Mouse (Mus musculus): ENCODE measurements around the gene Nenf.

The Nenf gene

DNA sequence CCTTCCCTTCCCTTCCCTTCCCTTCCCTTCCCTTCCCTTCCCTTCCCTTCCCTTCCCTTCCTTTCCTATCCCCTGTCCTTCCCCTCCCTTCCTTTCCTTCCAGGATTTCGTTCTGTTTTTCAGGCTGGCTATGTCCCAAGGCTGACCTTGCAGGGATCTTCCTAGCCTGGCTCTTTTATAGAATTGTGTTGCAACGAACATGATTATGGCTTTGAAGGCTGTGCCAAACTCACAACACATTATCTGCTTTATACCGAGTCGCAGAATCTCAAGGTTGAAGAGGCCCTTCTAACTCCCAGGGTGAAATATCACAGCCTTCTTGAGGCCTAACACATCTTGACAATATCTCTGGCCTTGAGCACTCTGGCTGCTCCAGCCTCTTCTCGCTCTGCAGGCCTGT lies 692 bp upstream of the Nenf start:
- no peak for DNase-seq (ENCODE audit: low spot score)

DNA sequence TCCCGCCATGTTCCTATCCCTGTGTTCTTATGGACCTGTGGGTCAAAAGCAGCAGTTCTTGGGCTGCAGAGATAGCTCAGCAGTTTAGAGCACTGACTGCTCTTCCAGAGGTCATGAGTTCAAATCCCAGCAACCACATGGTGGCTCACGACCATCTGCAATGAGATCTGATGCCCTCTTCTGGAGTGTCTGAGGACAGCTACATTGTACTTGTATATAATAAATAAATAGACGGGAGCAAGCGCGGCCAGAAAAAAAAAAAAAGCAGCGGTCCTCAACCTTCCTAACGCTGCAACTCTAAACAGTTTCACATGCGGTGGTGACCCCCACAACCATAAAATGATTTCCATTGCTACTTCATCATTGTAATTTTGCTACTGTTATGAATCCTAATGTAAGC lies 1.2 kb downstream of the Nenf start:
- no peak for DNase-seq (ENCODE audit: low spot score)

DNA sequence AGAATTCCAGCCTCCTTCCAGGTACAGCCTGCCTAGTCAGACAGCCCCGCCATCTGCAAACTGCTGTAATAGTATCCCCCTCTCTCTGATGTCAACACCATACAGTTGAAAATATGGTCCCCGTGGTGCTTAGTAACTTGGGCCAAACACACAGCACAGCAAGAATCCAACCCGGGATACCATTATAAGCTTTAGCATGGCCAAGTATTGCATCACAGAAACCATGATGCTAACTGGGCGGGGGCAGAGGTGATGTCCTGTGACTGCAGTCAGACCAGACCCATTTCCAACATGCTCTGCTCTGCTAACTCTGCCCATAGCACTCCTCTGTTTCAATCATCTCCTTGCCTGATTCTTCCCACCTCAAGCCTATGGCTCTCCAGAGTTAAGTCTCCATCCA lies 4.1 kb downstream of the Nenf start:
- no peak for DNase-seq (ENCODE audit: low spot score)

DNA sequence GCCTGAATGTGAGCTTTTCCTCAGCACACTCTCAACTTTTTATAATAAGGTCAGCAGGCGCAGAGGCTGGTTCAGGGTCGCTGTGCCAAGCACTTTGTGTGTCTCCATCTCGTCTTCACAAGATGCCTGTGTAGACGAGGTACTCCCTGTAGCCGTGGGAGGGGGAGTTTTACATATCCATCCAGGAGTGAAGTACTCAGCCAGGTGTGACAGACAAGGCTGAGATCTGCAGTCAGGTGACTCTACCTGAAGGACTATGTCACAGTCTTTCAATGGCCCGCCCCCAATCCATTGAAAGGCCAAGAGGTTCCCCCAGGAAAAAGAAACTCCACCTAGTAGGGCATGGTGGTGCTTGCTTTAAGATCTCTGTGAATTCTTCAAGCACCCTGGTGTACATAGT lies 4.8 kb downstream of the Nenf start:
- no peak for DNase-seq (ENCODE audit: low spot score)

DNA sequence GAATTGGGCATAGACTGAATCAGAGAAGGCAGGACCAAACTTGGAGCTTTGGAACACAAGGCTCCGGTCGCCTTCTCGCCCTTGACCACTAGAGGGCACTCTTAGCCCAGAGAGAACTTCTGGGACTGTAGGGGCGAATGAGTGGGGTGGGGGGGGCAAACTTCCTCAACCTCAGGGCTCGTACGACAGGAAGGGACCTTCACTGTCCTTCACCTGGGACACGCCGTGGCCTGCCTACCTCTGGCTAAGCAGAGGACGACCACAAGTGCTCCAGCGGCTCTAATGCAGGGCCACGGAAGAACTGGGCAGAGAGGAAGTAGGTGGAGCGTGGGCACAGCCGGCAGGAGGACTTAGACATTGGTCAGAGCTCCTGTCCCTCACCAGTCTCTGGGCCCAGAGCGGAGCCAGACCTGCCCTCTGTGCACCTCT lies 5.5 kb downstream of the Nenf start:
- DNase-seq (ENCODE audit: low spot score), result peak; percentile 50

DNA sequence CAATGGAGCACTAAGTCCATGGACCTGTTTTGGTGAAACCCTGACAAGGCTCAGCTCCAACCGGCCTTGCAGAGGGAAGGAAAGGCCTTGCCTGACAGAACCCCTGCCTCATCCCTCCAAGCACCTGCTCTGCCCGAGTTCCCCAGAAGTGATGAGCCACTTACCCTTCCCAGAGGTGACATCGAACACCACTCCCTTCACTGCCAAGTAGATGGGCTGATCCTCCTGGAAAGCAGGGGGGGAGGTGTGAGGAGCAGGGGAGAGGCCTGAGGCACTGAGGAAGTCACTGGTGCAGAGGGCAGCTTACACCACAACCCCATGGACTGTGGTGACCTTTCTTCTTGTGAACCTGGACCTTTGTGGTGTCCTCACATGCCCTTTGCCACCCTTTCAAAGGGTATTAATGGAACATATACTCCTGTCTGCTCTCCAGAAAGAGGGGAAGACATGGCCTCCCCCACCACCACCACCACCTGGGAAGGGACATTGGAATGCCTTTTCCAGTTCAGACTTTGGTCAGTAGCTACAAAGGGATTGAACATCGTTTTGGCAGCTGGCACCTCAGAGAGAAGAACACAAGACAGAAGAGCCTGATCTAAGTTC lies 6.6 kb downstream of the Nenf start:
- DNase-seq (ENCODE audit: low spot score), result no peak

DNA sequence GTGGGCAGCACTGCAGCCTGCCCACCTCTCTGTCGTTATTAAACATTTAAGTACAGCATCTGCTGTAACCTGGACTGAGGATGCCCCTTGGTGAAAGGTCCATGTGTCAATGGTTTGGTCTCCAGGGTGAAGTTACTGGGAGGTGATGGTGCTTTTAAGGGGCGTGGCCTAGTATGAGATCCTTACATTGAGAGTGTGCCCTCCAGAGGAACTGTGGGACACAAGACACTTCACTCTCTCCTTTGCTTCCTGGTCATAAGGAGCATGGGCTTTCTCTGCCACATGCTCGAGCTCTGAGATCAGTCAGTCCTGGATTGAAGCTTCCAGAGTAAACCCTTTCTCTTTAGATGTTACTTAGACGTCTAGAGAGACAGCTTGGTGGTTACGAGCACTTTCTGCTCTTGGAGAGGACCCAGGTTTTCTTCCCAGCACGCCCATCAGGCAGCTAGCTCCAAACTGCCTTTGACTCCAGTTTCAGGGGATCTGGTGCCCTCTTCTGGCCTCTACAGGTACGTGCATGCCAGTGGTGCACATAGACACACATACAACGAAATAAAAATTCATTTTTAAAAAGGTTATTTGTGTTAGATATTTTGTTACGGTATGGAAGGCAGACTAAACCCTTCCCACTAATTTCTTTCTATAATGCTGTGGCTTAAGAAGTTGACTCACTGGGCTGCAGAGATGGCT lies 10.1 kb downstream of the Nenf start:
- DNase-seq (ENCODE audit: low spot score), result no peak

DNA sequence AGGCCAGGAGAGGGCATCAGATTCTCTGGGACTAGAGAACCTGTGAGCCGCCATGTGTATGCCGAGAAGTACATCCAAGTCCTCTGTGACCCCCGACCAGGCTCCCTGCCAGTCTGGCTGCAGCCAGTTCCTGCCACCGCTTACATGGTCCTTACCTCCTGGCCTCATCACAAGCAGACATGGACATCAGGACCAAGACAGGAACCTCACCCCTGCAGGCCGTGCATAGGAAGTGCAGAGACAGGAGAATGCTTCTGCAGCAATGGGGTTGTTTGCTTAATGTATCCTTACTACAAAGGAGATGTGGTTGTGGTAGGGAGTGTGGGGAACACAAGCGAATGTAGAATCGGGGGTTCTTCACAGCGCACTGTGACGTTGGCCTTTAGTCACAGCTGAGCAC lies 11.7 kb downstream of the Nenf start:
- DNase-seq (ENCODE audit: low spot score), result no peak

DNA sequence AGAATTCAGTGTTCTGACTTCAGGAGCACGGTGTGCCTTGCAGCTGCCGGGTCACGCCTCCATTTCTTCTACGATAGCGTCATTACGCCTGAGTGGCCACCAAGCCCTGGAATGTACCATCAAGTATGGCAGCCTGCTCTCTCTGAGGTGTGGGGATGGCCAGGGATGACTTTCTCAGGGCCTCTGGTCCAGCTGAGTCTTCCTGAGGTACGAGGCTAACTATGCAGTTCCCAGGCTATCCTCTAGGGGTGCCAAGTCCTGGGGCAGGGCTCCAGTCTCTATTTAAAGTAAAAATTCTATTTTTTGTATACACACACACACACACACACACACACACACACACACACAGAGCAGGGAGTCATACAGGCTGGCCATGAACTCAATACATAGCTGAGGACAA lies 12.4 kb downstream of the Nenf start:
- no peak for DNase-seq (ENCODE audit: low spot score)

DNA sequence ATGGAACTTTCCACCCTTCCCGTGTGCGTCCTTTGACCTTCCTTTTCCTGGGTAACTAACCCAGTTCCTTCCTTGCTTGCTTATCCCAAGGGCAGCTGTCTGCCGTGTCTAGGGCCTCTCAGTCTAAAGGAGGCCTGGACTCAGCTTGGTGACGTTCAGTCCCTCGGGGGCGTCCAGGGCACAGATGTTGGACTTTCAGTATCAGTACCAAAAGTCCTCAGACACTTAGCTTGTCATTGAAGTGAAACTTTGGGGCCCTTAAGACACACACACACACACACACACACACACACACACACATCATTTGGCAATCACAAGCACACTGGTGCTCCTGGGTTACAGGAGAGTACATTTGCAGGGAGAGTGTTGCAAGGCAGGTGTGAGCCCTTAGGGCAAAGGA lies 13.8 kb downstream of the Nenf start:
- DNase-seq (ENCODE audit: low spot score), result no peak

DNA sequence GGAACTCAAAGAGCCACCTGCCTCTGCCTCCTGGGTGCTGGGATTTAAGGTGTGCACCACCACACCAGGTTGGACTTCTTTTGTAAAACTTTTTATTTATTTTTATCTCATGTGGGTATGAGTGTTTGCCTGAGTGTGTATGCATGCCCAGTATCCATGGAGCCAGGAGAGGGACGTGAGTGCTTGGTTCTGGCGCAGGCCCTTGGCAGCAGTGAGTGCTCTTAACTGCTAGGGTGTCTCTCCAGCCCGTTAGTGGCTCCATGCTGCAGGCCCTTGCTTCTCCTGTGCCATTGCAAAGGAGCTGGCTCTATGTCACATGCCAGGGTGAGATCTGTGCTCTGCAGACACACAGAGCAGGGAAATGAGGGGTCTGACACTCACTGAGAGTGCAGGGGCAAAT lies 14.3 kb downstream of the Nenf start:
- DNase-seq (ENCODE audit: low spot score), result no peak

DNA sequence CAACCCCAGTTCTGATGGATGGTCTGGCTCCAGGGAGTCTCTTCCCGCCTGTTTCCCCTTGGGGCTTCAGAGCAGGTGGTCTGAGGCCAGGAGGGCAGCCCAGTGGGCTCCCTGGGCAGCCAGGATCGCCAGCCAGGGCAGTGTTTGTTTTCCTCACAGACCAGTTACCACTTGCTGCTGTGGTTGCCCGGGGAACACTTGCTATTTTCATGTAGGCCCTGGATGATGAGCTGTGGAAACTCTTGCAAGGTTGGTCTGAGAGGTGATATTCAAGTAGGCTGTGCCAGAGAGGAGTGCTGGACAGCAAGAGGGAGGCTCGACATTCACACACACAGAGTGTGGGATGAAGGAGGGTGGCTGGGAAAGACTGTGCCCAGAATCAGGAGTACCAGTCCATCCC lies 16.1 kb downstream of the Nenf start:
- no peak for DNase-seq (ENCODE audit: low spot score)

DNA sequence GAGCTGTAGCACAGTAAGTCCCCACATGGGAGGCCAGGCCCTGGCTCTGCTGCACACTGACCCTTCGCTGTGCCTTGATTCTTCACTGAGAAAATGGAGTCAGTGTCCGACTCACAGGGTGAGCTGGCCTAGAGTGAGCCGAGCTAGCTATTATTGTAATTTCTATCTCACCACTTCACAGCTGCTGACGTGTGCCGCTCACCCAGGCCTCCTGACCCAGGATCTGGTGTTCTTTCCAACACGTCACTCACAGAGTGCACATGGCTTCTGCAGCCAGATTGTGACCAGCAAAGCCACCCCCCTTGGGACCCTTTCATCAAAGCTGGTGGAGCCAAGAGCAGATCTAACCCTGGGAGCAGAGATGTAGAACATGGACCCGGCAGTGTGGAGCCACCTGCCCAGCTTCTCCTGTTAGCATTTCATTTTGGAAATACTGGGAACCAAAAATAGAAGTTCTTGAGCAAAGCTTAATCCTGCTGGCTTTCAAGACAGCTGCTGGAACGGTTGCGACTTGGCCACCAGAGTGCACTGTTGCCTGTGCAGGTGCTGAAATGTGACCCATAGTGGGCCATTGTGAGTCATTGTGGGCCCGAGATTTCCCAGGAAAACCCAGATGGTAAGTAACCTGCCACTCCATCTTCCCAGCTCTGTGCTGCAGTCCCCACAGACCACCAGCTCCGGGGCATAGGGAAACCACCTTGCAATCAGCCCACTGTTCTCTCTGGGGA lies 18.6 kb downstream of the Nenf start:
- DNase-seq (ENCODE audit: low spot score), result no peak

DNA sequence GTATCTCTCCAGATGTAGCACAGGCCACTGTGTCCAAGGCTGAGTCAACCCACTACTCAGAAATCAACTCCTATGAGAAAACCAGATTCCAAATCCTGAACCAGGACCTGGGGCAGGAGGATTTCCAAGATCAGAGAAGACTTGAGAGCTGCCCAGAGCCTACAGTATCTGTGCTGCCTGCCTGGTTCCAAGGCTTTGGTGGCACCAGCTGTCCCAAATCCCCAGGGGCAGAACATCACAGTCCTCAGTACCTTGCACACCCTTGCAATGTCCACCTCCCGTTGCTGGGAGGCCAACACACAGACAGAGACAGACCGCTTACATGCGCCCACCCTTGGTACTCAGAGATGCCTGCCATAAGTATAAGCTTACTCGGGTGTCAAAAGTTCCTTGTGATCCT lies 19.7 kb downstream of the Nenf start:
- DNase-seq (ENCODE audit: low spot score), result no peak

DNA sequence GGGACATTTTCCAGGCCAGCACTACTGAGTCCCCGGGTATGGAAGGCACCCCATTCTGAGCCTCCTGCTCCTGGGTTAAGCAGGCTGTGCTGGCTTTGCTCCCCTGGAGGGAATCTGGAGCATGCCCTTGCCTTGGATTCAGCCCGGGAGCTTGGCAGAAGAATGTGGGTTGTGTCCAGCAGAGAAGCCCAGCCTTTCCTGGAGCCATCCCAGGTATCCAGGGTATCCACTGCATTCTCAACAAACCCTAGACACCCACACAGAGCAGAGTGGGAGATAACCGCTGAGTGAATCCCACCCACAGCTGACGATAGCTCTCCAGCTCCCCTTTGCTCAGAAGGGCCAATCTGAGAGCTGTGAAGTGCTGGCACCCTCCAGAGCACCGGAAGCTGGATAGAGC lies 21.5 kb downstream of the Nenf start:
- no peak for DNase-seq (ENCODE audit: low spot score)

DNA sequence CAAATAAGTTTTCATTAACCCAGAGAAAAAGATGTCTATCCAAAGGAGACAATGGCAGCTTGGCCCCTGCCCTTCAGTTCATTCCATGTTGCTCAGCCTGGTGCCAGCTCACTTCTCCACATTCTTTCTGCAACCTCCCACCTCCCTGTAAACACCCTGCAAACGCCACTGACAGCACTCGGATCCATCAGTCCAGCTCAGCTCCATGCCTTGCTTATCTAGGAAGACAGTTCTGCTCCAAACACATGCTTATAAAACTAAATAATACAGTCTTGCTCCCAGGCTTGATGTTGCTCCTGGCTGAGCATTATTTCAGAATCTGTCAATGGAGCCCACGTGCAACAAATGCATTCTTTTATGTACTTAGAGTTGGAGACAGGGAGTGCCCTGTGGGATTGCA lies 22.2 kb downstream of the Nenf start:
- DNase-seq (ENCODE audit: low spot score), result no peak

DNA sequence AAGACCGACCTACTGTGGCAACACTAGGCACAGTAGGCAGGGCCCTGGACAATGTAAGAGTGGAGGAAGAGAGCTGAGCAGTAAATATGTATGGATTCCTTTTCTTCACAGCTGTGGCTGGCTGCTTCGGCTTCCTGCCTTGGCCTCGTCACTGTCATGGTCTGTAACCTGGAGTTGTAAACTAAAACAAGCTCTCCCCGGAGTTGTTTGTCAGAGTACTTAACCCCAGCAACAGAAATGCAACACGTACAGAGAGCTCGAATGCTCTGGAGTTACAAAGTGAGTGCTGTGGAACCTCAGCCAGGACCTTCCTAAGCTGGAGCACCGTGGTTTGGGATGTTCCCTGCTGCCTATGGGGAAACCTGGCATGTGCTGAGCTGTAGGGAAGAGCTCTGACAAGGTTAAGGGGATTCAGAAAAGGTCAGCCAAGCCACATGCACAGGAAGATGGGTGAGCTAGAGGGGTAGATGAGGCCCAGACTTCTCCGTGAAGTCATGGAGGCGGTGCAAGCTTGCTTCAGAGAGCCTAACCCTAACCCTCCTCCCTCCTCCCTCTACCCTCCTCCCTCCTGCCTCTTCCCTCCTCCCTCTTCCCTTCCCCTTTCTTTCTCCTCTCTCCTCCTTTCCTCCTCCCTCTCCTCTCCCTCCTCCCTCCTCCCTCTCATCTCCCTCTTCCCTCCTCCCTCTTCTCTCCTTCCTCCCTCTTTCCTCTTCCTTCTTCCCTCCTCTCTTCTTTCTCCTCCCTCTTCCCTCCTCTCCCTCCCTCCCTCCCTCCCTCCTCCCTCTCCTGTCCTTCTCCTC lies 23.8 kb downstream of the Nenf start:
- no peak for DNase-seq (ENCODE audit: low spot score)

DNA sequence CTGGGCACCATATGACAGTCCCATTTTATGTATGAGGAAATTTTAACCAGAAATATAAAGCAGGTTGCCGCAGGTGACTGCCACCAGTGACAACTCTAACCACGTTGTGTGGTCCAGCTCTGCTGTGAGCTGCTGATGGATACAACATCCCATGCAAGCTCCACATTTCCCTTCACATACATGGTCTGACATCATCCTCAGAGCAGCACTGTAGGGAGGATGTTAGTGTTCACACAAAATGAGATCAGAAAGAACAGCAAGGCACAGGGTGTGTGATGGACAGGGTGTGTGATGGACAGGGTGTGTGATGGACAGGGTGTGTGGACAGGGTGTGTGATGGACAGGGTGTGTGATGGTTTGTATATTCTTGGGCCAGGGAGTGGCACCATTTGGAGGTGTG lies 24.9 kb downstream of the Nenf start:
- DNase-seq (ENCODE audit: low spot score), result no peak

DNA sequence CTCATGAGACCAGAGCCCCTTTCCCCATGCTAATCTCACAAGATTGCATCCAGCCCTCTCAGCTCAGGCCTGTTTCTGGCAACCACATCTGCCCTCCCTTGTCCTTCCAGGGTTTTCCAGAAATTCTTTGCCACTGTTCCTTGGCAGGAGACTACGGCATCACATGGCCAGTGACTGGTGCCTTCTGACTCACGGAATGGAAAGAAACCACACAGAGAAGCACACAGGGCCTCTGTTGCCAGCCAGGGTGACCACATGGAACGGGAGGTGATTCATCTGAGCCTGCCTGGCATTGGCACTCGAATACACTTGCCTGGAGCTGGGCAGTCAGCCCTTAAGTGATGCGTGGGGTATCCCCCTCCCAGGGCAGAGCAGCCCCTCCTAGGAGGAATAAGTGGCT lies 25.6 kb downstream of the Nenf start:
- no peak for DNase-seq (ENCODE audit: low spot score)

DNA sequence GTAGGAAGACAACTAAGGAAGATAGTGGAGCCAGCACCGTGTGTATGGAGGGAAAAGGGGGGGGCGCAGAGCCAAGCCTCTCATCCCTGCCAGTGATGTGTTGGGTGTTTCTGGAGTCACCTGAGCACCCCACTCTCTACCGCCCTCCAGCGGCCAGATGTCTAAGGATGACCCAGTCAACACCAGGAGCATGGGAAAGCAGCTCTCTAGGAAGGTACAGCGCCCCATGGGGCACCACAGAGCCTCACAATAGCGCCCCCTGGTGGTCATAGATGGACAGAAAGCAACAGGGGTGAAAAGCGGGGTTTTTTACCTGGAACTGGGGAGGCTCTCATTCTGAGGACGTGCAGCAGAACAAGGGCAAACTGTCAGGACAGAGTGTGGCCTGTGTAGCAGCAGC lies 29.2 kb downstream of the Nenf start:
- no peak for DNase-seq (ENCODE audit: low spot score)

DNA sequence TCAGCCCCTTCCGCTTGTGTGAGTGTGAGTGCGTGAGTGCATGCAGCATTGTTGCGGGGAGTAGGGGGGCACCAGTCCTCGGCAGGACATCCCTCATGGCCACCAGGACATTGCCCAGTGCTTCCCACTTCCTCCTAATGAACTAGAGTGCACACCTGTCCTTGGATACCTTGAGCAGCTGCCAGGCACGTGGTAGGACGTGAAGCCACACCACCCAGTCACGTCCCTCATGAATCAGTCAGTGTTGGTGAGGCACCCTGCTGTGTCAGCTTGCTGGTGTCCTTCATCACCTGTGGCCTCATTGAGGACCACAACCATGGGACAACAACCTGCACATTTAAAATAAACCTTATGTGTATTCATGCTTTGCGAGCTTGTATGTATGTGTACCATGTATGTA lies 33.5 kb downstream of the Nenf start:
- DNase-seq (ENCODE audit: low spot score), result no peak

DNA sequence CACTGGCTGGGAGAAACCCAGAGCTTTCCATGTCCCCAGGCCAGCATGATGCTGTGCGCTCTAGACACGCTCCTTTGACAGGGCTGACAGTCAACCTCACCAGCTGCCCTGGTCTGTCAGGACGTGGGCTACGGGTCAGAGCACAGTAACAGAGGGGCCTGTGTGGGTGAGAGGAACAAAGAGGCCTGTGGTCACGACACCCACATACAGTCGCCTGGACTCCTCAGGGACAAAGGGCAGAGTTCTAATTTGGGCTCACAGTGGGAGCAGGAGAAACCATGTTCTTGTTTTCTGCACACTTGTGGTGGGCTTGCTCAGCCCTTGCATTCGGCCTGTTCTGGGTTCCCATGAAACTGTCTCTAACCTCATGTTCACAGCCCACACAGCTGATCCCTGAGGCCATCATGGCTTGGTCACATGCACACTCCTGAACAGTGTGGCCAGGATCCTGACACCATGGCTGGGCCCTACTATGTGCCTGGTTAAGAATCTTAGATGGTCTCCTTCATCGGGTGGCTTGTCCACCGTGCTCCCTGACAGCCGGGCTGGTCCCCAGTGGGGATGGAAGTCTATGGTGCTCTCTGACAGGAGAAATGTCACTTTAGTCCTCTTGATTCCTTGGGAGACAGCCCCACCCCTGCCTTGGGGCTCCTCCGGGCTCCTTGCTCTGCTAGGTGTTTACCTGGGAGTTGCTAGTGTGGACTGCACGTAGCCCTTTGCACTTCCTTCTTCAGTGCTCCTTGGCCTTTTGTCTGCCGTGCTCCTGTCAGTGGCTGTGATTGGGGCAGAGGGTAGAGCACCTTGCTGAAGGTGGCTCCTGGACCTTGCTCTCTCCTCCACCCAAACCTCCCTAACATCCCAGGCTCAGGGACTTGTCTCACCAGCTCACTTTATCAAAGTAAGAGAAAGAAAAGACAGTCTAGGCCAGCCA lies 34.6 kb downstream of the Nenf start:
- DNase-seq (ENCODE audit: low spot score), result no peak

Data from urinary bladder, postnatal 10 days (tissue).